Mouse (Mus musculus): ENCODE results near the gene Nmnat1. TPM values are rescaled to one million over a fixed set of nuclear protein-coding genes. Genes with fewer than 3 reads are reported as not detected.

Nmnat1 gene
- polyA plus RNA-seq, 1 experiment, result 4.7 TPM

DNA sequence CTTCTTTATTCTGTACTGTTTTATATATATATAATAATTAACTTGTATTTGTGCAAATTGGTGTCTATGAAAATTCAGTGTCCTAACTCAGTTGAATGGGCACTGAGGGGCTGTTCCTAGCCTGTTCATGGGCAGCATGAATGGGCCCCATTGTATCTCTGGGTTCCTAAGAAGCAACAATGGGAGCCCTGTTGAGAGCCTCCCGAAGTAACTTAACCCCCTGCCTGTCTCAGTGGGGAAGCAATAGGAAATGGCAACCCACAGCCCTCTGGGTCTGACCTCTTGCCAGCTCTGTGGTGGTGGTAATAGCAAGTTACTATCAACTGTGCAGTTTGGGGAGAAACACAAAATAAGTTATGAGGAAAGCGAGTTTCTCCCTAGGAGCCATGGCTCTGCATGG lies 11.6 kb upstream of the Nmnat1 start:
- no peak overlapping the region for H3K4me3 ChIP-seq (ENCODE audit: insufficient read depth, low read length)
- no peak for TF ChIP-seq POLR2A (IDR thresholded peaks at IDR 0.05; ENCODE audit: borderline replicate concordance, low read depth, low read length)
- TF ChIP-seq CTCF (IDR thresholded peaks at IDR 0.05; ENCODE audit: low read depth, low read length), result no peak
- no peaks in the 10 kb centered on the region for H3K4me1 ChIP-seq (ENCODE audit: control insufficient read depth, insufficient read depth, low read length)

DNA sequence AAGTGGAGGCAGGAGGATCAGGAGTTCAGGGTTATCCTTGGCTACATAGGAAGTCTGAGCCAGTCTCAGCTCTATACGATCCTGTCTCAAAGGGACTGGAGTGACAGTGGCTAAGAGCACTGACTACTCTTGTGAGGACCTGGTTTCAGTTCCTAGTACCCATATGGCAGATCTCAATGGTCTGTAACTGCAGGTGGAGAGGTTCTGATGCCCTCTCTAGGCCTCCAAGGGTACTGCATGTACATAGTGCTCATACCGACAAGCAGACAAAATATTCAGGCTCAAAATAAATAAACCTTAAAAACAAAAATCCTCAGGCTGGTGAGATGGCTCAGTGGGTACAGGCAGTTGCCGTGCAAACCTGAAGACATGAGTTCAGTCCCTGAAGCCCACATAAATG lies 6.1 kb upstream of the Nmnat1 start:
- peaks cover 4% of the 10 kb centered on the region; the same call in 1 of the 2 replicates for H3K4me1 ChIP-seq (ENCODE audit: control insufficient read depth, insufficient read depth, low read length)
- no peak overlapping the region for H3K4me3 ChIP-seq (ENCODE audit: insufficient read depth, low read length)
- H3K27ac ChIP-seq (ENCODE audit: insufficient read depth, low read depth, low read length), result no peak overlapping the region
- no peak for TF ChIP-seq POLR2A (IDR thresholded peaks at IDR 0.05; ENCODE audit: borderline replicate concordance, low read depth, low read length)
- no peak for TF ChIP-seq CTCF (IDR thresholded peaks at IDR 0.05; ENCODE audit: low read depth, low read length)

More for the DNA sequence above, 11.6 kb upstream of the Nmnat1 start:
- H3K27ac ChIP-seq (ENCODE audit: insufficient read depth, low read depth, low read length), result no peak overlapping the region

- H3K4me1 ChIP-seq (ENCODE audit: control insufficient read depth, insufficient read depth, low read length), result peaks cover 4% of the 10 kb centered on the region; the same call in 1 of the 2 replicates
- no peak overlapping the region for H3K4me3 ChIP-seq (ENCODE audit: insufficient read depth, low read length)
- no peak overlapping the region for H3K27ac ChIP-seq (ENCODE audit: insufficient read depth, low read depth, low read length)
- no peak for TF ChIP-seq POLR2A (IDR thresholded peaks at IDR 0.05; ENCODE audit: borderline replicate concordance, low read depth, low read length)
- no peak for TF ChIP-seq CTCF (IDR thresholded peaks at IDR 0.05; ENCODE audit: low read depth, low read length)
Measured at GRCm38 (mm10) chr4:149489415-149490240, 4.6 kb upstream of the Nmnat1 start.

DNA sequence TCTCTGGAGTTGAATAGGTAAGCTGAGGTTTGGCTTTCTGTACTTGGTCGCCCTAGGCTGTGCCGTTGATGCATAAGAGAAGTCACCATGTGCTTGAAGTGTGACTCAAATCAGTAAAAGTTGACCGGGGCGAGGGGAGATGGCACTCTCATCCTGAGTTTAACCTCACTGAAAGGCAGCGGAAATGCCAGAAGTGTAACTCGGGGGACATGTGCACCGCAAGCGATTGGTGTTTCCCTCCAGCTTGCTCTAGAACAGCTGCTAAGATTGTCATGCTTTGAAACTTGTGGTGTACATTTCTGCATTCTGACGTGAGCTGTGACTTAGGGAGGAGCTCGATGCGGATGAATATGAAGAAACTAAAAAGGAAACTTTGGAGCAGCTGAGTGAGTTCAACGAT lies 2.7 kb upstream of the Nmnat1 start:
- Histone ChIP-seq H3K4me1 (ENCODE audit: control insufficient read depth, insufficient read depth, low read length) (peaks cover 11% of the 10 kb centered on the region), H3K4me3 (ENCODE audit: insufficient read depth, low read length) (no peak overlapping the region), H3K27ac (ENCODE audit: insufficient read depth, low read depth, low read length) (no peak overlapping the region)
- no peak for TF ChIP-seq CTCF (IDR thresholded peaks at IDR 0.05; ENCODE audit: low read depth, low read length)
- TF ChIP-seq POLR2A (IDR thresholded peaks at IDR 0.05; ENCODE audit: borderline replicate concordance, low read depth, low read length), result no peak

- peak overlapping the region; percentile 49 for H3K27ac ChIP-seq (ENCODE audit: insufficient read depth, low read depth, low read length)
- TF ChIP-seq POLR2A (IDR thresholded peaks at IDR 0.05; ENCODE audit: borderline replicate concordance, low read depth, low read length), result no peak
- no peak for TF ChIP-seq CTCF (IDR thresholded peaks at IDR 0.05; ENCODE audit: low read depth, low read length)
- peaks cover 11% of the 10 kb centered on the region for H3K4me1 ChIP-seq (ENCODE audit: control insufficient read depth, insufficient read depth, low read length)
Measured at GRCm38 (mm10) chr4:149485825-149486206, 814 bp upstream of the Nmnat1 start.

GRCm38 (mm10) chr4:149484566-149484965 lies 436 bp downstream of the Nmnat1 start:
- peak overlapping the region; percentile 71 for H3K4me3 ChIP-seq (ENCODE audit: insufficient read depth, low read length)
- H3K4me1 ChIP-seq (ENCODE audit: control insufficient read depth, insufficient read depth, low read length), result peaks cover 11% of the 10 kb centered on the region
- TF ChIP-seq CTCF (IDR thresholded peaks at IDR 0.05; ENCODE audit: low read depth, low read length), result no peak
- TF ChIP-seq POLR2A (IDR thresholded peaks at IDR 0.05; ENCODE audit: borderline replicate concordance, low read depth, low read length), result no peak
- peak overlapping the region; percentile 64 for H3K27ac ChIP-seq (ENCODE audit: insufficient read depth, low read depth, low read length)

More at GRCm38 (mm10) chr4:149485825-149486206, 814 bp upstream of the Nmnat1 start:
- H3K4me3 ChIP-seq (ENCODE audit: insufficient read depth, low read length), result peak overlapping the region; percentile 71

GRCm38 (mm10) chr4:149477078-149477477 lies 7.9 kb downstream of the Nmnat1 start, which contains the start of gene Tmem274:
Gene Tmem274 (plus strand): TSS chr4:149477378.
- no peak within 1 kb of the TSS for H3K4me3 ChIP-seq (ENCODE audit: insufficient read depth, low read length)
- no peak within 1 kb of the TSS for H3K27ac ChIP-seq (ENCODE audit: insufficient read depth, low read depth, low read length)
- TF ChIP-seq POLR2A (IDR thresholded peaks at IDR 0.05; ENCODE audit: borderline replicate concordance, low read depth, low read length), result no peak
- TF ChIP-seq CTCF (IDR thresholded peaks at IDR 0.05; ENCODE audit: low read depth, low read length), result no peak
- H3K4me1 ChIP-seq (ENCODE audit: control insufficient read depth, insufficient read depth, low read length), result no peaks in the 10 kb centered on the region

- Histone ChIP-seq H3K4me1 (ENCODE audit: control insufficient read depth, insufficient read depth, low read length) (no peaks in the 10 kb centered on the region), H3K4me3 (ENCODE audit: insufficient read depth, low read length) (no peak overlapping the region), H3K27ac (ENCODE audit: insufficient read depth, low read depth, low read length) (no peak overlapping the region)
- no peak for TF ChIP-seq POLR2A (IDR thresholded peaks at IDR 0.05; ENCODE audit: borderline replicate concordance, low read depth, low read length)
- TF ChIP-seq CTCF (IDR thresholded peaks at IDR 0.05; ENCODE audit: low read depth, low read length), result no peak
Measured at GRCm38 (mm10) chr4:149475096-149475495, 9.9 kb downstream of the Nmnat1 start.

GRCm38 (mm10) chr4:149469557-149469956 lies 15.4 kb downstream of the Nmnat1 start:
- H3K4me1 ChIP-seq (ENCODE audit: control insufficient read depth, insufficient read depth, low read length), result no peaks in the 10 kb centered on the region
- no peak overlapping the region for H3K27ac ChIP-seq (ENCODE audit: insufficient read depth, low read depth, low read length)
- H3K4me3 ChIP-seq (ENCODE audit: insufficient read depth, low read length), result no peak overlapping the region
- TF ChIP-seq POLR2A (IDR thresholded peaks at IDR 0.05; ENCODE audit: borderline replicate concordance, low read depth, low read length) (no peak), CTCF (IDR thresholded peaks at IDR 0.05; ENCODE audit: low read depth, low read length) (no peak)

GRCm38 (mm10) chr4:149463435-149463950 lies 21.5 kb downstream of the Nmnat1 start:
- Histone ChIP-seq H3K27ac (ENCODE audit: insufficient read depth, low read depth, low read length) (no peak overlapping the region), H3K4me1 (ENCODE audit: control insufficient read depth, insufficient read depth, low read length) (peaks cover 15% of the 10 kb centered on the region), H3K4me3 (ENCODE audit: insufficient read depth, low read length) (no peak overlapping the region)
- TF ChIP-seq CTCF (IDR thresholded peaks at IDR 0.05; ENCODE audit: low read depth, low read length) (no peak), POLR2A (IDR thresholded peaks at IDR 0.05; ENCODE audit: borderline replicate concordance, low read depth, low read length) (no peak)
